Mouse (Mus musculus) frontal cortex, postnatal 10 days (tissue): ENCODE measurements around the gene Cage1.
A peak's percentile ranks its signal among the peaks of the same experiment; 100 is the strongest.

Experiments
- DNase-seq, 2 experiments: peaks; one replicate each; pipeline ENCODE4 v3.0.0; 2022; ENCODE audit warnings: low spot score in 2 of 2, mixed read lengths in 1 of 2

The Cage1 gene

GRCm38 (mm10) chr13:38037044-38037687, at the start of gene Cage1:
TSS of gene Cage1 (minus strand) at chr13:38037069.
- DNase-seq = peak; percentile 92 to 96

- DNase-seq = no peak
These were observed 44.3 kb upstream of the Cage1 start for GRCm38 (mm10) chr13:38081161-38081560.

GRCm38 (mm10) chr13:38080725-38081124, 43.9 kb upstream of the Cage1 start:
- no peak for DNase-seq

- no peak for DNase-seq
These were observed 43.1 kb upstream of the Cage1 start for GRCm38 (mm10) chr13:38080014-38080413.

GRCm38 (mm10) chr13:38079366-38079765, 42.5 kb upstream of the Cage1 start:
- no peak for DNase-seq

GRCm38 (mm10) chr13:38078836-38079235, 42.0 kb upstream of the Cage1 start:
- no peak for DNase-seq

GRCm38 (mm10) chr13:38077113-38077512, 40.2 kb upstream of the Cage1 start:
- DNase-seq = no peak

- no peak for DNase-seq
These were observed 37.5 kb upstream of the Cage1 start for GRCm38 (mm10) chr13:38074404-38074803.

GRCm38 (mm10) chr13:38073374-38074307, 36.8 kb upstream of the Cage1 start:
- no peak for DNase-seq

GRCm38 (mm10) chr13:38070945-38071344, 34.1 kb upstream of the Cage1 start:
- no peak for DNase-seq

GRCm38 (mm10) chr13:38064854-38065663, 28.2 kb upstream of the Cage1 start:
- peak in 1 of 2 experiments; percentile 19 for DNase-seq

GRCm38 (mm10) chr13:38062678-38063077, 25.8 kb upstream of the Cage1 start:
- no peak for DNase-seq

GRCm38 (mm10) chr13:38049888-38050287, 13.0 kb upstream of the Cage1 start:
- DNase-seq = no peak

- no peak for DNase-seq
These were observed 942 bp upstream of the Cage1 start for GRCm38 (mm10) chr13:38037811-38038210.

- peak in 1 of 2 experiments; percentile 13 for DNase-seq
These were observed 376 bp downstream of the Cage1 start, which contains the start of gene Riok1 for GRCm38 (mm10) chr13:38036343-38037043. TSS of gene Riok1 (plus strand) at chr13:38036995.

- no peak for DNase-seq
These were observed 8.5 kb downstream of the Cage1 start for GRCm38 (mm10) chr13:38028407-38028806.

GRCm38 (mm10) chr13:38027618-38028248, 9.1 kb downstream of the Cage1 start:
- DNase-seq = no peak

- no peak for DNase-seq
These were observed 11.0 kb downstream of the Cage1 start for GRCm38 (mm10) chr13:38025874-38026273.

GRCm38 (mm10) chr13:38018791-38019190, 18.1 kb downstream of the Cage1 start:
- no peak for DNase-seq

GRCm38 (mm10) chr13:38015591-38015990, 21.3 kb downstream of the Cage1 start:
- DNase-seq = no peak

GRCm38 (mm10) chr13:38012436-38012835, 24.4 kb downstream of the Cage1 start:
- DNase-seq = no peak
